Mouse (Mus musculus) MEL (cell line): Measurements from ENCODE around the gene Scarb1. TPM values are rescaled to one million over a fixed set of nuclear protein-coding genes. Genes with fewer than 3 reads are reported as not detected.

Source experiments
- DNase-seq: peaks from one replicate; pipeline ENCODE4 v3.0.0; 2011; ENCODE audit warnings: low read depth, low spot score
- H3K27ac ChIP-seq: 2 replicates; pipeline ENCODE4 v1.5.1; 2012; ENCODE audit warnings: low read depth, mild to moderate bottlenecking, control low read depth, low read length, moderate library complexity; ENCODE audit not compliant: control insufficient read depth
- H3K27me3 ChIP-seq, 2 experiments: fragments of 150-350 bp in 1 of 2; sonication (generic) in 1 of 2; 2 replicates each; pipeline ENCODE4 v1.6.1; 2012; ENCODE audit warnings: low read length in 2 of 2, mild to moderate bottlenecking in 2 of 2, improper control_type of control experiment in 1 of 2, moderate library complexity in 1 of 2; ENCODE audit not compliant: insufficient read depth in 2 of 2, control insufficient read depth in 1 of 2
- H3K36me3 ChIP-seq, 2 experiments: 2 replicates each; pipeline ENCODE4 v1.6.1; 2012 to 2014; ENCODE audit warnings: low read length in 2 of 2, improper control_type of control experiment in 1 of 2, inconsistent platforms in 1 of 2, mild to moderate bottlenecking in 1 of 2; ENCODE audit not compliant: insufficient read depth in 2 of 2, control insufficient read depth in 1 of 2
- H3K4me1 ChIP-seq, 2 experiments: fragments of 150-350 bp in 1 of 2; sonication (generic) in 1 of 2; 2 replicates each; pipeline ENCODE4 v1.6.1; 2012; ENCODE audit warnings: low read length in 2 of 2, improper control_type of control experiment in 1 of 2, mild to moderate bottlenecking in 1 of 2; ENCODE audit not compliant: insufficient read depth in 2 of 2, control insufficient read depth in 1 of 2
- H3K4me3 ChIP-seq, 2 experiments: fragments of 150-350 bp in 1 of 2; sonication (generic) in 1 of 2; 2 replicates each; pipeline ENCODE4 v1.5.1; 2012; ENCODE audit warnings: low read depth in 2 of 2, low read length in 2 of 2, mild to moderate bottlenecking in 2 of 2, moderate library complexity in 2 of 2, control low read depth in 1 of 2, improper control_type of control experiment in 1 of 2; ENCODE audit not compliant: control insufficient read depth in 1 of 2, insufficient read depth in 1 of 2
- H3K79me2 ChIP-seq: 2 replicates; pipeline ENCODE4 v1.6.1; 2012; ENCODE audit warnings: mild to moderate bottlenecking, low read length, moderate library complexity; ENCODE audit not compliant: control insufficient read depth, poor library complexity, insufficient read depth
- H3K9ac ChIP-seq: 2 replicates; pipeline ENCODE4 v1.6.1; 2012; ENCODE audit warnings: low read depth, mild to moderate bottlenecking, control low read depth, low read length, moderate library complexity; ENCODE audit not compliant: control insufficient read depth, poor library complexity, severe bottlenecking
- H3K9me3 ChIP-seq: fragments of 150-350 bp; sonication (generic); replicated peaks from 2 replicates; pipeline ENCODE4 v1.6.1; 2012; ENCODE audit warnings: mild to moderate bottlenecking, low read length, improper control_type of control experiment, moderate library complexity; ENCODE audit not compliant: insufficient read depth
- BHLHE40 ChIP-seq: IDR thresholded peaks from 2 replicates; pipeline ENCODE4 v1.6.1; 2012; ENCODE audit warnings: low read depth, mild to moderate bottlenecking, inconsistent platforms, low read length, improper control_type of control experiment, borderline replicate concordance
- CHD2 ChIP-seq: IDR thresholded peaks from 2 replicates; pipeline ENCODE4 v1.6.1; 2011; ENCODE audit warnings: low read length, improper control_type of control experiment
- CTCF ChIP-seq, 3 experiments: IDR thresholded peaks in 2 of 3; conservative IDR thresholded peaks in 1 of 3; 2 replicates each; pipeline ENCODE4 v1.5.1; 2011 to 2012; ENCODE audit warnings: low read length in 3 of 3, low read depth in 2 of 3, mild to moderate bottlenecking in 2 of 3, improper control_type of control experiment in 1 of 3, inconsistent platforms in 1 of 3, mixed read lengths in 1 of 3, moderate library complexity in 1 of 3; ENCODE audit not compliant: control insufficient read depth in 1 of 3, insufficient read depth in 1 of 3, poor library complexity in 1 of 3, severe bottlenecking in 1 of 3
- E2F4 ChIP-seq: IDR thresholded peaks from 2 replicates; pipeline ENCODE4 v1.6.1; 2011; ENCODE audit warnings: low read depth, low read length, improper control_type of control experiment, borderline replicate concordance
- ETS1 ChIP-seq: IDR thresholded peaks from 2 replicates; pipeline ENCODE4 v1.6.1; 2012; ENCODE audit warnings: low read depth, mild to moderate bottlenecking, inconsistent platforms, low read length, improper control_type of control experiment, moderate library complexity
- GABPA ChIP-seq: IDR thresholded peaks from 2 replicates; pipeline ENCODE4 v1.6.1; 2012; ENCODE audit warnings: low read depth, mild to moderate bottlenecking, inconsistent platforms, low read length, improper control_type of control experiment, moderate library complexity
- GATA1 ChIP-seq: IDR thresholded peaks from 2 replicates; pipeline ENCODE4 v1.6.1; 2011; ENCODE audit warnings: low read depth, low read length, improper control_type of control experiment
- HCFC1 ChIP-seq: IDR thresholded peaks from 2 replicates; pipeline ENCODE4 v1.6.1; 2012; ENCODE audit warnings: low read depth, mild to moderate bottlenecking, inconsistent platforms, low read length, improper control_type of control experiment, moderate library complexity
- MAFK ChIP-seq: IDR thresholded peaks from 2 replicates; pipeline ENCODE4 v1.6.1; 2011; ENCODE audit warnings: low read depth, mild to moderate bottlenecking, low read length, improper control_type of control experiment, borderline replicate concordance
- MEF2A ChIP-seq: IDR thresholded peaks from 2 replicates; pipeline ENCODE4 v1.6.1; 2014; ENCODE audit warnings: low read depth, mild to moderate bottlenecking, inconsistent platforms, low read length, improper control_type of control experiment; ENCODE audit not compliant: poor library complexity, insufficient replicate concordance, severe bottlenecking; ENCODE audit errors: extremely low read depth
- MXI1 ChIP-seq: IDR thresholded peaks from 2 replicates; pipeline ENCODE4 v1.6.1; 2011; ENCODE audit warnings: mild to moderate bottlenecking, low read depth, low read length, improper control_type of control experiment
- MYC ChIP-seq: IDR thresholded peaks from 2 replicates; pipeline ENCODE4 v1.6.1; 2011; ENCODE audit warnings: low read depth, mild to moderate bottlenecking, low read length, improper control_type of control experiment, moderate library complexity
- POLR2A ChIP-seq, 2 experiments: IDR thresholded peaks; 2 replicates each; pipeline ENCODE4 v1.6.1; 2011 to 2012; ENCODE audit warnings: low read length in 2 of 2, mild to moderate bottlenecking in 2 of 2, control low read depth in 1 of 2, improper control_type of control experiment in 1 of 2, low read depth in 1 of 2, moderate library complexity in 1 of 2; ENCODE audit not compliant: control insufficient read depth in 1 of 2, insufficient read depth in 1 of 2, poor library complexity in 1 of 2
- POLR2AphosphoS2 ChIP-seq: IDR thresholded peaks from 2 replicates; pipeline ENCODE4 v1.6.1; 2011; ENCODE audit warnings: low read length, improper control_type of control experiment
- POLR2AphosphoS5 ChIP-seq: IDR thresholded peaks from 2 replicates; pipeline ENCODE4 v1.6.1; 2012; ENCODE audit warnings: low read depth, borderline replicate concordance, mild to moderate bottlenecking, inconsistent platforms, low read length, moderate library complexity, mixed read lengths
- RAD21 ChIP-seq: IDR thresholded peaks from 2 replicates; pipeline ENCODE4 v1.6.1; 2011; ENCODE audit warnings: mild to moderate bottlenecking, low read depth, low read length, improper control_type of control experiment
- RCOR1 ChIP-seq: IDR thresholded peaks from 2 replicates; pipeline ENCODE4 v1.6.1; 2012; ENCODE audit warnings: low read depth, mild to moderate bottlenecking, inconsistent platforms, low read length, improper control_type of control experiment
- SIN3A ChIP-seq: IDR thresholded peaks from 2 replicates; pipeline ENCODE4 v1.6.1; 2012; ENCODE audit warnings: low read length, improper control_type of control experiment, inconsistent platforms
- SMC3 ChIP-seq: IDR thresholded peaks from 2 replicates; pipeline ENCODE4 v1.6.1; 2011; ENCODE audit warnings: low read depth, low read length, improper control_type of control experiment
- TAL1 ChIP-seq: IDR thresholded peaks from 2 replicates; pipeline ENCODE4 v1.6.1; 2012; ENCODE audit warnings: mild to moderate bottlenecking, inconsistent platforms, low read length, moderate library complexity, mixed read lengths
- TBP ChIP-seq: IDR thresholded peaks from 2 replicates; pipeline ENCODE4 v1.8.0; 2011; ENCODE audit warnings: low read depth, low read length, improper control_type of control experiment
- TCF12 ChIP-seq: IDR thresholded peaks from 2 replicates; pipeline ENCODE4 v1.6.1; 2014; ENCODE audit warnings: low read depth, mild to moderate bottlenecking, inconsistent platforms, low read length, improper control_type of control experiment, moderate library complexity
- USF1 ChIP-seq: IDR thresholded peaks from 2 replicates; pipeline ENCODE4 v1.6.1; 2014; ENCODE audit warnings: low read depth, mild to moderate bottlenecking, inconsistent platforms, low read length, improper control_type of control experiment, moderate library complexity
- USF2 ChIP-seq, 2 experiments: IDR thresholded peaks; 2 replicates each; pipeline ENCODE4 v1.6.1; 2011 to 2012; ENCODE audit warnings: improper control_type of control experiment in 2 of 2, low read length in 2 of 2, borderline replicate concordance in 1 of 2, inconsistent platforms in 1 of 2, low read depth in 1 of 2, mild to moderate bottlenecking in 1 of 2; ENCODE audit not compliant: insufficient read depth in 1 of 2
- ZC3H11A ChIP-seq: IDR thresholded peaks from 2 replicates; pipeline ENCODE4 v1.6.1; 2012; ENCODE audit warnings: low read depth, mild to moderate bottlenecking, inconsistent platforms, low read length, improper control_type of control experiment
- ZKSCAN1 ChIP-seq: IDR thresholded peaks from 2 replicates; pipeline ENCODE4 v1.6.1; 2012; ENCODE audit warnings: low read depth, mild to moderate bottlenecking, inconsistent platforms, low read length, improper control_type of control experiment, moderate library complexity
- ZMIZ1 ChIP-seq: IDR thresholded peaks from 2 replicates; pipeline ENCODE4 v1.6.1; 2012; ENCODE audit warnings: low read depth, mild to moderate bottlenecking, inconsistent platforms, low read length, improper control_type of control experiment, moderate library complexity
- ZNF384 ChIP-seq: IDR thresholded peaks from 2 replicates; pipeline ENCODE4 v1.6.1; 2012; ENCODE audit warnings: low read depth, mild to moderate bottlenecking, inconsistent platforms, low read length, improper control_type of control experiment
- polyA plus RNA-seq, 2 experiments: library from polyadenylated mRNA; stranded (reverse) in 1 of 2; unstranded in 1 of 2; fragments of >175 nt in 1 of 2; fragments of >200 nt in 1 of 2; gene quantifications; 2 replicates each; pipeline versions ENCODE4 v1.2.1 to v1.2.4; 2012; ENCODE audit warnings: low replicate concordance in 2 of 2, low read depth in 1 of 2; ENCODE audit not compliant: insufficient read length in 2 of 2, insufficient read depth in 1 of 2, missing spikeins in 1 of 2
- total RNA-seq: library from RNA; depleted of rRNA; stranded (reverse); fragments of 300-350 nt; gene quantifications from 2 replicates; pipeline ENCODE4 v1.2.3, GENCODE M21; 2012

Gene Scarb1
- total and polyA plus RNA-seq, 3 experiments: 53.1 to 98.3 TPM; not detected in 1

DNA sequence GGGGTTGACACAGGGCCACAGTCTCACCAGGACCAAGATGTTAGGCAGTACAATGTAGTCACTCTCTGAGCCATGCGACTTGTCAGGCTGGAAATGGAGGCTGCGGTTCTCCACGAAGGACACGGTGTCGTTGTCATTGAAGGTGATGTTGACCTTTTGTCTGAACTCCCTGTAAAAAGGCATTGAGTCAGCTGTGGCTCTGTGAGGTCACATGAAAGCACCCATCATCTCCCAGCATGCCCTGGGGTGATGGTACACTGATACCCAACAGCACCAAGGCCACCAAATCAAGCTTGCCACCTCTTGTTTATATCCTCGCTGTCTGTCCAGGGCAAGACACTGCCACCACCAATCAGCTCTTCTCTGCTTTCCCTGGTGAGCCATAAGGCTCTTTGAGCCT lies 37.8 kb downstream of the Scarb1 start:
- no peak overlapping the region for H3K27ac ChIP-seq
- no peaks in the 10 kb centered on the region for H3K9me3 ChIP-seq
- H3K4me3 ChIP-seq: no peak overlapping the region
- peaks cover 0 to 16% of the 10 kb centered on the region in 2 experiments; a peak in 2 of 4 replicates for H3K36me3 ChIP-seq
- no peak overlapping the region for H3K9ac ChIP-seq
- H3K79me2 ChIP-seq: no peaks in the 10 kb centered on the region
- no peak for DNase-seq
- no peaks in the 10 kb centered on the region for H3K27me3 ChIP-seq
- no peak for TF ChIP-seq CTCF (IDR thresholded peaks at IDR 0.05 in 2 of 3, conservative IDR thresholded peaks at IDR 0.05 in 1 of 3; ENCODE audit: control insufficient read depth in 1 of 3, insufficient read depth in 1 of 3, low read depth in 2 of 3, low read length in 3 of 3, poor library complexity in 1 of 3, severe bottlenecking in 1 of 3)
- no peak for TF ChIP-seq GATA1
- TF ChIP-seq TAL1: no peak
- TF ChIP-seq TCF12: no peak
- no peak for TF ChIP-seq RAD21
- TF ChIP-seq POLR2A (IDR thresholded peaks at IDR 0.05; ENCODE audit: control insufficient read depth in 1 of 2, insufficient read depth in 1 of 2, low read depth in 1 of 2, low read length in 2 of 2, poor library complexity in 1 of 2): no peak
- TF ChIP-seq ZKSCAN1: no peak
- TF ChIP-seq SIN3A: no peak
- no peak for TF ChIP-seq ETS1
- TF ChIP-seq TBP: no peak
- TF ChIP-seq MXI1: no peak
- TF ChIP-seq POLR2AphosphoS5: no peak
- TF ChIP-seq MEF2A: no peak
- TF ChIP-seq ZMIZ1: no peak
- no peak for TF ChIP-seq SMC3
- no peak for TF ChIP-seq RCOR1
- no peak for TF ChIP-seq USF2 (IDR thresholded peaks at IDR 0.05; ENCODE audit: borderline replicate concordance in 1 of 2, insufficient read depth in 1 of 2, low read depth in 1 of 2, low read length in 2 of 2)
- no peak for TF ChIP-seq ZNF384
- TF ChIP-seq MAFK: no peak
- TF ChIP-seq, all 39 proteins: peak for 0
- H3K4me1 ChIP-seq: no peaks in the 10 kb centered on the region

DNA sequence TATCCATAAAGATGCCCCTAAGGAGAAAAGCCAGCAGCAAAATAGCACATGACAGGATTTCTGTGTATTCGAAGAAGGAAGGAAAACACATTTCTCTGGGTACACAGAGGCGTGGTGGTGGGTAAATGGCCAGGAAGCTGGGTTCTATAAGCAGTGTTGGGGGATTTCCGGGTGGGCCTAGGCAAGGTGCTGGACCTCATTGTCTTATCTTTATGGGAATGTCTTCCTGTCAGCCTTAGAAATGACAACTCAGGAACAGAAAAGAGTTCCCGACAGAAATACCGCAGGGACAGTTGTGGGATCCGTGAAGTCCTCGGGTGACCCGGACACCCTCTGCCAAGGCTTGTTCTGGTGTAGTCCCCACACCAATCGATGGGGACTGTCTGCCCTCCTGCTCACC lies 42.7 kb downstream of the Scarb1 start:
- DNase-seq: no peak
- H3K4me1 ChIP-seq: no peaks in the 10 kb centered on the region
- TF ChIP-seq TCF12 (no peak), CHD2 (no peak), POLR2A (IDR thresholded peaks at IDR 0.05; ENCODE audit: control insufficient read depth in 1 of 2, insufficient read depth in 1 of 2, low read depth in 1 of 2, low read length in 2 of 2, poor library complexity in 1 of 2) (no peak), ZMIZ1 (no peak), POLR2AphosphoS2 (no peak), ZC3H11A (no peak), SMC3 (no peak), RAD21 (no peak), MYC (no peak), SIN3A (no peak), TBP (no peak), GABPA (no peak), HCFC1 (no peak), BHLHE40 (no peak), ZKSCAN1 (no peak), USF1 (no peak), E2F4 (no peak), ETS1 (no peak)
- no peaks in the 10 kb centered on the region for H3K27me3 ChIP-seq
- H3K27ac ChIP-seq: no peak overlapping the region
- no peak overlapping the region for H3K9ac ChIP-seq
- H3K9me3 ChIP-seq: no peaks in the 10 kb centered on the region
- H3K79me2 ChIP-seq: no peaks in the 10 kb centered on the region
- no peak overlapping the region for H3K4me3 ChIP-seq
- peaks cover 0 to 27% of the 10 kb centered on the region in 2 experiments; a peak in 2 of 4 replicates for H3K36me3 ChIP-seq
